Mouse (Mus musculus): ENCODE data around the gene Rbpms2. TPM values are rescaled to one million over a fixed set of nuclear protein-coding genes. Genes with fewer than 3 reads are reported as not detected.
A peak's percentile ranks its signal among the peaks of the same experiment; 100 is the strongest.
"Not testable (repeated sequence)": the region's sequence is repeated elsewhere in the genome, so short reads cannot be mapped to it uniquely, and the experiment has no call there.

The Rbpms2 gene
- total RNA-seq, 1 experiment from 2014 or later = 51.5 TPM

- DNase-seq = peak; percentile 21
These were observed 27.8 kb downstream of the Rbpms2 start for GRCm38 (mm10) chr9:65657218-65657617.

GRCm38 (mm10) chr9:65661029-65661428 lies 31.6 kb downstream of the Rbpms2 start:
- no peak for DNase-seq

DNA sequence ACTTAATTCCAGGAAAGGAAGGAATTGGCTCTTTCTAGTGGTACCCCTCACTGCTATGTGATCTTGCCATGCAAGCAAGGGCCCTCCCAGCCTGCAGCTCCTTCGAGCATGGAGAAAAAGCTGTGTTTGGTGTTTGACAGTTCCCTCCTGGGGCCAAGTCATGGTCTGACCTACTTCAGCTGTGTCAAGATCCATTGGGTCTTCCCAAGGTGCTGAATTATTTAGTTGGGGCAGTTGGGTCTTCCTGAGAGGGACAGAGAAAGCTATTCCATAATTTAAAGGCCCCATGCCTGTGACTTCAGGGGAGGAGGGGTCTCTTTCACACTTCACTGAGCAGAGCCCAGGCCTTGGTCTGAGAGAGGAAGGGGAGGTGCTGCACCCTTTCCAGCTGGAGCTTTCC lies 32.0 kb downstream of the Rbpms2 start:
- no peak for DNase-seq

- peak; percentile 63 for DNase-seq
These were observed 34.7 kb downstream of the Rbpms2 start for GRCm38 (mm10) chr9:65664163-65664562.

- peak; percentile 75 for DNase-seq
These were observed 36.6 kb downstream of the Rbpms2 start for GRCm38 (mm10) chr9:65666042-65666441.

DNA sequence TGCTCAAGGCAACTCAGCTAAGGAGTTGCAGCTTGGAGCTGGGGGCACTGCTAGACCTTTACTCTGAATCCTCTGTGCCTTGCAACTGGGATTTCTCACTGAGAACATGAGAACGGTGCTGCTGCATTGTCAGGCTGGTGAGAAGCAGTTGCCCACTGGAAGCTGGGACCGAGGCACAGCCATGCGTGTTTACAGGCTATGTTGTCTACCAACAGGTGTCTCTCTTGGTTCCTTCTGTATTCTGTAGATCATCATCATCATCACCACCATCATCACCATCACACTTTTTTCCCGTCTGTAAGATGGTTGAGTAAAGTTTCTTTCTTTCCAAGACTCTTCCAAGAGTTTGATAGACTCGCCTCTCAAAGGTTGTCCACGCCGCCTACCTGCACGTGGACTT lies 38.3 kb downstream of the Rbpms2 start, which contains the start of gene Oaz2:
Oaz2 (plus strand) TSS at position 301 of the 400 bp plus-strand sequence.
- no peak for DNase-seq

GRCm38 (mm10) chr9:65671431-65671931 lies 42.0 kb downstream of the Rbpms2 start:
- DNase-seq = peak; percentile 76

DNA sequence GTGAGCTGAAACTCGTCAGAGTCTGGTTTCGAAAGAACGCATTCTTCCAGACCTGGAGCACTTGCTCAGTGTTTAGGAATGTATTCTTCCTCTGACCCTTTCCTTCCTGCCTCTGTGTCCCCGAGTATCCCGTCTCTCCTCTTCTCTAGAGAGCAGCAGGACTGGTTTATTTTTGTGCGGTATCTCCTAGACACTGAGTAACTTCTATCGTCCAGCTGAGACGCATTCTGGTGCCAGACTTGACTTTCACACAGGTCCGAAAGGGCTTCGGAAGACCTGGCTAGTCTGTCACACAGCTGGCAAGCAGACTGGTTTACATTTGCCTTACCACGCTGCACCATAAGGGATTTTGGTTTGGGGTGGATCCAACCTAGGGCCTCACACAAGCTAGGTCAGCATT lies 43.5 kb downstream of the Rbpms2 start:
- DNase-seq = no peak

DNA sequence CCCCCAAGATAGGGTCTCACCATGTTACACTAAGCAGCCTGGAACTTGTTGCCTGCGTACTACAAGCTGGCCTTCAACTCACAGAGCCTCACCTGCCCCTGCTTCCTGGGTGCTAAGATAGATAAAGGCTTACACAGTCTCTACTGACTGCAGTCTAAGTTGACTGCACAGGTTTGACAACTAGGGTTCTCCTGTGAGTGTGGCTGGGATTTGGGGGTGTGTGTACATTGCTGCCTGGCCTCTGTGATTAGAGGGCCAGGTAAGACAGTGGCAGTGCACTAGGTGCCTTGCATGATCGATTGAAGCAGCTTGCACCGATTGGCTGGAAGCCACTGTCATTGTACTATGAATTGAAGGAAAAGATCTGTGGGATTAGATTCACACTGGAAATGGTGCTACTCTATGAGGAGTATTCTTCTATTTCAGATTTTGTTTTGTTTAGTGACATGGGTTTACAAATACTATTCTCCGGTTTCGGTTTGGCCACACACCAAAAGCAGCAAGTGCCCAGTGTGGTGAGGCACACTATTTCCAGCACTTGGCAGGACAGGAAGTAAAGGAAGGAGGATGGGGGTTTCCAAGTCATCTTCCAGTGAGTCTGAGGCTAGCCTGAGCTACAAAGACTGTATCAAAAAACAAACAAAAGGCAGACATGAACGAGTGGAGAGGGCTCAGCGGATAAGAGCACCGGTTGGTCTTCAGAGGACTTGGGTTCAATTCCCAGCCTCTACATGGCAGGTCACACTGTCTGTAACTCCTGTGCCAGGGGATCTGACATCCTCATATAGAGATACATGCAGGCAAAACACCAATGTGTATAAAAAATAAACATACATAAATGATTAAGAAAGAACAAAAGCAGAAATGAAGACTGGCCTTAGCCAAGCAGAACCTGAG lies 46.3 kb downstream of the Rbpms2 start:
- no peak for DNase-seq

GRCm38 (mm10) chr9:65676358-65677118 lies 47.1 kb downstream of the Rbpms2 start:
- DNase-seq = peak; percentile 98

DNA sequence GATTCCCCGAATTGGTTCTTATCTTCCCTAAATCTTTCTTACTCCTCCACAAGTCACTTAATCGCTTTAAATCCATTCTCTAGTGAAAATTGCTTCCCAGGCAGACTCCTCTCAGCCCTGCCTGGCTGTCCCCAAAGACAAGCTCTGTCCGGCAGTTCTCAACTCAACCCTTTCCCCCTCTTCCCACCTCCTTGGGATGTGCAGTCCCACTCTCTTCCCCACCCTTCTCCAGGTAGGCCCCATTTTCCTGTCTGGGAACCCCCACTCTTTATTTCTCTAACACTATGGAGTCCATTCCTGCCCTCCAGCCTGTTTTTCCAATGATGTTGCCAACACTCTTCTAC lies 47.6 kb downstream of the Rbpms2 start:
- no peak for DNase-seq

DNA sequence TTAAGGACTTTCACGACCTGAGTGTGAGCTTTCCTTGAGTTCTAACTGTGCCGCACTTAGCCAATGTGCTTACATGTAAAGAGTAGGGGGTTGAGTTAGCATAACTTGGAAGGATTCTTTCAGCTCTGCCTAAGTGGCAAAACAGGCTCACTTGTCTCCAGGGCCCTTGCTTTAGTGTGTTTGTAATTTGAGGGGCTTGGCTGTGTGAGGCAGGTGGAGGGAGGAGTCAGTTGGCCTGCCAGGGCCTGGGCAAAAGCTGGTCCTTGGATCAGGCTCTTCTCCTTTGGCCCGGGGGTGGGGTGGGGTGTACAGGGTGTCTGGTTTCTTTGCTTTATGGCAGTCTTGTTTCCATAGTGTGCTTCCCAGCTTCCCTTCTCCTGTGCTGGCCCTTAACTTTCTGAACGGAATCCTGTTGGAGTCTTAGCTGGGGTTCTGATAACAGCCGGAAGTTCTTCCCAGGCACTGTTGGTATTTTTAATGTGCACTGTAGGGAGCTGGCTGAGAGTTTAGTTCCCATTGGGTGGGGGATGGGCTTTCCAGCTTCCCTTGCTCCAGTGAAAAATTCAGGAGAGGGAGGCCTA lies 49.8 kb downstream of the Rbpms2 start:
- peak; percentile 24 for DNase-seq

DNA sequence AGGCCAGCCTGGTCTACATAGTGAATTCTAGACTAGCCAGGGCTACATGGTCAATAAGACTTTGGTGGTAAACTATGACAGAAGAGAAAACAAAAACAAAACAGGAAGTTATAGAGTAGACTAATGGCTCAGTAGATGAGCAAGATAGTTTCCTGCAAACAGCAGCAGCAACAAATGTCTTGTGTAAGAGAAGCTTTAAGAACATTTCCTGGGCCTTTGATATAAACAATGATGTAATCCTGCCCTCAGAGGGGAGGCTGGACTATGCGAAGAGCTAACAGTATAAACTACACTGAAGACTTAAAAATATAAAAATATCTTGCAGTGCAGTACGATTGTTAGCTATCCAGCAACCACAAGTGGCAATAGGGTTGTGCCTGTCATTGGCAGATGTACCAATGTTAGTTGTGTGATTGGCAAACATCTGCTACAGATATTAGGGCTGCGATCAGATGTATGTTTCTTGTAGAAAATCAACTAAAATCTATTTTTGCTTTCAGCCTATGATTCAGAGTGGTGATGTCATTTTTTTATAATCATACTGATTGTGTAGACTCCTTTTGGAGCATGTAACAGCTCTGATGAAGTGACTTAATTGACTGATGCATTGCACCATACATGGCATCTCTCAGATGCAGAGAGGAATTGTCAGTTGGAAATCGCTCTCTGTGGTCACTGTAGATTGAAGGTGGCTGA lies 51.6 kb downstream of the Rbpms2 start:
- DNase-seq = no peak

DNA sequence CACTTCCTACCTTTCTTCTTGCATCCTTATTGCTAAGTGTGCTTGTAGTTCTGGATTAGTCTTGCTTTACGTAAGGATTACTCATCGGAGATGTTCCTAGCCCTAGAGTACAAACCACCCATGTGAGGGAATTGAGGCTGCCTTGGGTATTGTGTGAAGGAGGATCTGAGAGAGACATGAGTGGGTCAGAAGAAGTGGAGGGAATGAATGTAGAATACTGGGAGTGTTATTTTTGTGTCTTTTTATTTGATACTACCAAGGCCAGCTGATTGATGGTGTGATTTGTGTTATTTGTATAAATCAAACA lies 52.1 kb downstream of the Rbpms2 start:
- DNase-seq = no peak

- no peak for DNase-seq
These were observed 52.7 kb downstream of the Rbpms2 start for GRCm38 (mm10) chr9:65682183-65682582.

GRCm38 (mm10) chr9:65682994-65683393 lies 53.5 kb downstream of the Rbpms2 start:
- no peak for DNase-seq

DNA sequence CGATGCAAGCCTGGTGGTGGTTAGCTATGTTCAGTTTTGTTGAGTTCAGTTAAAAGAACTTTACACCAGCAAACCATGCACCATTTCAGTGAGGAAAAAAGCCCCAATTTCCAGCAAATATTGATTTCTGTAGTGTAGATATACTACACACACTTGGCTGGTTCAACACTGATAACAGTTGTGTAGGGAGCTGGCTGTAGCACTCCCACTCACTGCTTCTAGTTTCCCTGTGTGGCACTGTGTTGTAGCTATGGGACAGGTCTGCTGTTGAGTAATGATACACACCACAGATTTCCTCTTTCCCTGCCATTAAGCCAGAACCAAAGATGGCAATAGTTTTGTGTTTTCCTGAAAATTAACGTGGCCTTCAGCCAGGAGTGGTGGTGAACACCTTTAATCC lies 55.3 kb downstream of the Rbpms2 start:
- DNase-seq = no peak

DNA sequence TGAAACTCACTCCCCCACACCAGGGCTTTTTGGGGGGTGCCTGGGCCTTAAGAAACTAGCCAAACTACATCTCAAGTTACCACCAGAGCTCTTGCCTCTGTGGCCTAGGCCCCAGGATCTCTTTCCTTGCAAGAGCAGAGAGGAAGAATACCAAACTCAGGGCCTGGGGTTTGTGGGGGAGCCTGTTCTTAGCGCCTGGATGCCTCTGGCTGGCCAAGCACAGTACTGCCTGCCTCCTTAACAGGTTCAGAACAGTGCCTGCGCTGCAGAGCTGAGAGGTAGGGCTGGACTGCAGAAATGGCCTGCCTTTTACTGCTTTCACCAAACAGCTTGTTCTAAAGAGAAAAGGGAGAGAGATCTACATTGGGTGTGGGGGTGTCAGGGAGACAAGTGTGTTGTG lies 60.4 kb downstream of the Rbpms2 start:
- DNase-seq = not testable (repeated sequence)

GRCm38 (mm10) chr9:65692466-65692865 lies 63.0 kb downstream of the Rbpms2 start:
- no peak for DNase-seq

- no peak for DNase-seq
These were observed 63.6 kb downstream of the Rbpms2 start for GRCm38 (mm10) chr9:65692959-65693603.

- no peak for DNase-seq
These were observed 66.2 kb downstream of the Rbpms2 start for GRCm38 (mm10) chr9:65695646-65696045.

- no peak for DNase-seq
These were observed 66.9 kb downstream of the Rbpms2 start for GRCm38 (mm10) chr9:65696337-65696736.
